Mouse (Mus musculus): Measurements from ENCODE around the gene Mxi1.

Mxi1 gene

GRCm38 (mm10) chr19:53303382-53303781, 6.9 kb upstream of the Mxi1 start:
- DNase-seq: no peak

DNA sequence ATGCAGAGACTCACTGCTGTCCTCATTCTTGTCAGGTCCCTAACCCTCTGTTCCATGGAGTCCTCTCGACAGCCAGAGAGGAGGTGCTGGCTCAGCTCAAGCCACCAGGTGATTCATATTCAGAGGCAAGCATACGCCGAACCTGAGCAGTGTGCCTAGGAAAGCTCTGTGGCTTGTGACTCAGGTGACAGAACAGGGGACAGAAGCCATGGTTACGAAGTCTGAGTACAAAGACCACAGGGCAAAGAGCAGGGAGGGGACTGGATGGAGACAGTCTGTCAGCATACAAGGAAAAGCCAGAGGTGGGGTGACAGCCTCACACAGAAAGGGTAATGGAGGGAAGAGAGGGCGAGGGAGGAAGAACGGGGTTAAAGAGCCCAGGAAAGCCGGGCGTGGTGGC, 4.7 kb upstream of the Mxi1 start:
- no peak for DNase-seq

GRCm38 (mm10) chr19:53306706-53307105, 3.6 kb upstream of the Mxi1 start:
- no peak for DNase-seq

DNA sequence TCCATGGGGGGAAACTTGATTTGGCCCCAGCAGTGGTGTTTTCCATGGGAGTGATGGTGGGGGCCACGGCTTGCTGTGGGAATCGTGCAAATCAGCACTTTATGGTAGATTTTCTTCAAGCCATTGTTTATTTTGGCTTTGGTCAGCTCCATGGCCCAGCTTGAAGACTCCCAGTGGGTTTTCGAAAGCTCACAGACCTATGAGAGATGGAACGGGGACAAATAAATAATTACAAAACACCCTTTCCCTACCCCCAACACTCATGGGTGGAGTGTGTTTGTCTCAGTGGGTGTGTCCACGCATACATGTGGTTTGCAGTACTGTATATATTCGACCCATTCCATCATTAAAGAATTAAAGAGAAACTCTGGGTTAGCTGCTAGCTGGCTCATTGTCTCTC, 3.1 kb upstream of the Mxi1 start:
- DNase-seq: no peak

DNA sequence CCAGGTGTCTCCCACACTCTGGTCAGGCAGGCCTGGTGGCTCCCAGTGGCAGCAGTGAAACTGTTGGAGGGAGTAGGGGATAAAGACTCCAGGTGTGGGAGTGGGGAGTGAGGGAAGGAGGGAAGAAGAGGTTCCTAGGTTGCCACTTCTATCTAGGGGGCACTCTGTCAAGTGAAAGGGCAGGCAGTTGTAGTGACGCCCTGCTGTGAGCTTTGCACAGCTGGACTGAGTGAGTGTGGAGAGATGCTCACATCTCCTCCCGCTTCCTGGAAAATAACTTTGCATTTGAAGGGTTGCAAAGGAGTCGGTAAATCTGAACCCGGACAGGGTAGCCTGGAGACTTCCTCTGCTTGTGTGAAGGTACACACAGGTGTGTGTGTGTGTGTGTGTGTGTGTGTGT, 687 bp upstream of the Mxi1 start:
- no peak for DNase-seq

DNA sequence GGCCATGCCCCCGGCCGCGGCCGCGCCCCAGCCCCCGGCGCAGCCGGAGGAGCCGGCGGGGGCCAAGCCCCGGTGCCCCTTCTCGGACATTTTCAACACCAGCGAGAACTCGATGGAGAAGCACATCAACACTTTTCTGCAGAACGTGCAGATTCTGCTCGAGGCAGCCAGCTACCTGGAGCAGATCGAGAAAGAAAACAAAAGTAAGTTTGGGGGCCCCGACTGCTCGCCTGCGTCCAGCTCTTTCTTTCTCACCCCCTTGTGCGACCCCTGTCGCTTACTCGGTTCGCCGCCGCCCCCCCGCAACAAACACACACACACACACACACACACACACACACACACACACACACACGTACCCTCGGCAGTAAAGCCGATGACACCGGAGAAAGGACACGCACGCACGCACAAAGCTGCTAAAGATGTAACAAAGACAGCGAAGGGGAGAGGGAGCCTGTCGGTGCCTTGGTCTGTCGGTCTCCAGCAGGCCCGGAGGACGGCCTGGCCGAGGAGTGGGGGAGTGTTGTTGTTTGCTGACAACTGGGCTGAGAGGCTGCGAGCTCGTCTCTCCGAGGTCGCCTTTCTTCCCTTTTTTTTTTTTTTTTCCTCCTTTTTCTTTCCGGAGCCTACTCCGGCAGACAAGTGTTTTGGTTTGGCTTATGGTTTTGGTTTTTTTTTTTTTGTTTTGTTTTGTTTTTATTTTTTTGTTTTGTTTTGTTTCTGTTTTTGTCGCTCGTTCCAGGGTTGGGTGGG, 629 bp downstream of the Mxi1 start:
- peak; percentile 44 to 74 for DNase-seq

DNA sequence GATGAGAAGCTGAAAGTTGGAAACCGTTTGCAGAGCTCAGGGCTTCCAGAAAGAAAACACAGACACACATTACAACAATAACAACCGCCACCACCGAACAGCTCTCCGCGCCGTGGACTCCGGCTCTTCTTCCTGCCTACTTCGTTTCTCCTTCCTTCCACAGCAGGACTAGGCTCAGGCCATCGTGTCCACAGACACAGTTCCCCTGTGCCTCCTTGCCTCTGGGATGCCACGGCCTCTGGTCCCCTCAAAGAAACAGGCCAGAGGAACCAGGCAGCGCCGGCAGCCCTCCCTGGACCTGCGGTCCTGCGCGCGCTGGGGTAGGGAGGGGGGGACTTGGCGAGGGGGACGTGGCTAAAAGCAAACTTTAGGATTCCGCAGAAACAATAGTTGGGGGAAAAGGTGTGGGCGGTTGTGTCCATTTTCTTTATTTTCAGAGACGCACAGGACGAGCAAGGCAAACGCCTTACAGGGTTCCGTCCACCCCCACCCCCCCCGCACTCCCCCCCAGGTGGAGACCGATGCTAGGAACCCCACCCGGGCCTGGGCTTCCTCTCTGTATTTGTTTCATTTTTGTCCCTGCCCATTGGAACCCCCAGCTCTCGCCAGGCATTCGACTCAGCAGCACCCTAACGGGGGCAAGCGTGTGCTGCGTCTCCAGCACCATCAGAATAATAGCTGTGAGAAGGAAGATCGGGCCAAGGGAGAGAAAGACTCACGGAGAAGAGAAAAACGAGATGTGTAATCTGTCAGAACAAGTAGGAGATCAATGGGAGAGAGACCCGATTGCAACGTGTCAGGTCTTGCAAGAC, 1.4 kb downstream of the Mxi1 start:
- peak; percentile 32 to 60 for DNase-seq

- peak; percentile 60 to 72 for DNase-seq
Observed at GRCm38 (mm10) chr19:53312336-53312871, 2.1 kb downstream of the Mxi1 start.

GRCm38 (mm10) chr19:53312951-53313683, 2.8 kb downstream of the Mxi1 start:
- DNase-seq: peak; percentile 58 to 82

GRCm38 (mm10) chr19:53313684-53314443, 3.5 kb downstream of the Mxi1 start:
- peak; percentile 98 to 100 for DNase-seq

GRCm38 (mm10) chr19:53314530-53315208, 4.4 kb downstream of the Mxi1 start:
- no peak for DNase-seq

GRCm38 (mm10) chr19:53315209-53315654, 4.9 kb downstream of the Mxi1 start:
- DNase-seq: no peak

DNA sequence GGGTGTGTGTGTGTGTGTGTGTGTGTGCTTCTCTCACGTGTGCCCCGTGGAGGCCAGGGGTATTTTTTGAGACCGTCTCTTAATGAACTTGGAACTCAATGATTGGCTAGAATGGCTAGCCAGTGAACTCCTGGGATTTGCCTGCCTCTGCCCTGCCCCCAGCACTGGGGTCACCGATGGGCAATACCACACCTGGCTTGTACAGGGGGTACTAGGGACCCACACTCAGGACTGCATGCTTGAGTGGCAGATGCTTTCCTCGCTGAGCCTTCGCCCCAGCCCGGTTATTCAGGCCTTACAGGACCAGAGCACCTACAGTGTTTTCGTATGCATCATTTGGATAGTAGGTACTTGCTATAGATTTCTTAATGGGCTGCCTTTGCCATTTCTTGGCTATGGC, 5.8 kb downstream of the Mxi1 start:
- no peak for DNase-seq

- DNase-seq: no peak
Observed at GRCm38 (mm10) chr19:53316963-53317362, 6.6 kb downstream of the Mxi1 start.

DNA sequence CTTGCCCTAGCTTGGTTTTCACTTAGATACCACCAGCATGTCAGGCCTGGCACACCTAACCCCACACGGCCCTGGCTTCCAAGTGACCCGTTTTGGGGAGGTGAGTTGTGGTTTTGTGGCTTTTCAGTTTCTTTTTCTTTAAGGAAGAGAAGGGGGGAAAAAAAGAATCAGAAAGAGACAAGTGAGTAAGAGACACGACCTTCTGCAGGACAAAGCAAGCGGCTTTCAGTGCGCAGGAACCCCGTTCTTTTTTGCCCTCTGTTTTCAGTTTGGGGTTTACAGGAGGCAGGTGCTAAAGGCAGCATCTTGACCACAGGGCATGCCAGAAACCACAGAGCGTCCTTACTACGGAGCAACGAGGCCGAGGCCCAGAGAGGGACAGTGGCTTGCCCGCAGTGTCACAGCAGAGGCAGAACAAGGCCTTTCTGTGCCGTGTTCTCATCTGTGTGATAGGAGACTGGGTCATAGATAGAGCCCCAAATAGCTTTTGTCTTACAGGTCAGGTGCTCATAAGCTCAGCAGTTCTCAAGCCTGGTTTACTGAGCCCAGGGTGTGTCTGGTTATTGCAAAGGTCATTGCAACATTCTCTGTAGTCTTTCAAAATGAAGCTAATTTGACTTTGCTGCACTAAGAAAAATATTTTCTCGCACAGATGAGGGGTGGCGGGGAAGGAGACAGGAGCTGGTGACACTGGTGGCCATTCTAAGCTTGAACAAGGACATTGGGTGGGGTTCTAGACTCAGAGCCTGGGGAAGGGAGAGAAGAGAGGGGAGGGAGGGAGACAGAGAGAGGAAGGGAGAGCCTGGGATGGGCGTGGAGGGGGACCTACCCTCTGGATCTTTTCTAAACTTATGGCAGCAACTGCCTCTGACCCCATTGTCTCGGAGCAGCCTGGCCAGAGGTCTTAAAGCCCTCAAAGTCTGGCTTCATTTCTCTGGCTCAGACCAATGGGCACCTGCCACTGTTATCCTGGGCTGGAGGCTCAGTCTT, 8.1 kb downstream of the Mxi1 start:
- DNase-seq: no peak

DNA sequence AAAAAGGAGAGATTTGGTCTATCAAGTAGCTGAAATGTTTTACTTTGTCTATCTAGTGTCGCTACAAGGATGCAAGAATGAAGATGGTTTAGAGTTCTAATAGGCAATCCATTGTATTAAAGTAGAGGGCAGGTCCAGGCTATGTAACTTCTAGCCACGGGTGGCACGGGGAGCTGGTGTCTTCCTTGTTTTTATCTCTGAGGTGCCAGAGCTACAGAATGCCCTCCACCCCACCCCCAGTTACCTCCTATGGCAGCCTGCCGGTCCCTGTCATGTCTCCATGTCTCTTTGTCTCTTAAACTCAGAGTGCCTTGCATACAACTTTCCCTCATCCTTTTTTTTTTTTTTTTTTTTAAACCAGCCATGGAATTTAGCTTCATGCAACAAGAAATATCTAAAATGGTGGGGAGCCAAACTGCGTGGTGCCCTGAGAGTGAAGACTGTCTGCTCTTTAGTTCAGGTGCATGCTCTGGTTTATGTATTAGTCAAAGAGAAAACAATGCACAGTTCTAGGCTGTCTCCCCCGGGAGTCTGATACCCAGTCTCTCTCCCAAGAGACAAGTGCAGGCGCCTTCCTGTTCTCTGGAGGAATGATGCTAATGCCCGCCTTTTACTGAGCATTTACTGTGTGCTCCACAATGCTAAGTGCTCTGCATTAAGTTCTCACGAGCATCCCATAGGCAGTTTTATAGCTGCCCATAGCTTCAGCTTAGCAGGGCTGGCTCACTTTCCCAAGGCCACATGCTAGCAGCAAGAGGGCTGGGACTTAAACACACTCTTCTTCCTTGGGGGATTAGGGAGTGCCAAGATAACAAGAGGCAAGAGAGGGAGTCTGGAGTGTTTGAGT, 10.2 kb downstream of the Mxi1 start:
- no peak for DNase-seq

- DNase-seq: peak; percentile 47 to 69
Observed at GRCm38 (mm10) chr19:53321273-53321672, 11.0 kb downstream of the Mxi1 start.

GRCm38 (mm10) chr19:53322438-53323048, 12.2 kb downstream of the Mxi1 start:
- no peak for DNase-seq

DNA sequence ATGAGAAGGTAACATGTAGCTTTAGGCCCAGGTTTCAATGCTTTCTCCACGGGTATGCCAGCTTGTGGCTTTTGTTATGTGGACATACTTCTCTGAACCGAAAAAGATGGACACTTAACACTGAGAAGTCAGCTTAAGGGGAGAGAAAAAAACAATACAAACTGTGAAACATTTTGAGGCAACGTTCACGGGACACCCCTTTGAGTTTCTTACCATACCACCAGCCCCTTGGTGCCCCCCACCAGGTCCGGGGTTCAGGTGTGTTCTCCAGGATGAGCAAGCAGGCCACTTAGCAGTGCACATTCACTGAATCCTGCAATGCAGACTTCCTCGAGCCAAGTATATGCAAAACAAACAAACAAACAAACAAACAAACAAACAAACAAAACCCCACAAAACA, 14.5 kb downstream of the Mxi1 start:
- no peak for DNase-seq
